Mouse (Mus musculus) kidney, adult 2 months (tissue): Measurements from ENCODE around the gene Aak1. TPM values are rescaled to one million over a fixed set of nuclear protein-coding genes. Genes with fewer than 3 reads are reported as not detected.

ENCODE experiments used
- DNase-seq: peaks from one replicate; pipeline ENCODE4 v3.0.0; 2021
- H3K27ac ChIP-seq: fragments of 200-500 bp; 2 replicates; pipeline ENCODE4 v1.5.1; 2012; ENCODE audit warnings: low read depth, low read length, control low read depth, inconsistent platforms; ENCODE audit not compliant: insufficient read depth
- H3K27me3 ChIP-seq: fragments of 200-500 bp; replicated peaks from 2 replicates; pipeline ENCODE4 v1.6.1; 2012; ENCODE audit warnings: mild to moderate bottlenecking, moderate library complexity, low read length, inconsistent platforms; ENCODE audit not compliant: control insufficient read depth, insufficient read depth
- H3K36me3 ChIP-seq: fragments of 200-500 bp; 2 replicates; pipeline ENCODE4 v1.6.1; 2012; ENCODE audit warnings: mild to moderate bottlenecking, moderate library complexity, low read length, inconsistent platforms; ENCODE audit not compliant: control insufficient read depth, insufficient read depth
- H3K4me1 ChIP-seq: fragments of 200-500 bp; 2 replicates; pipeline ENCODE4 v1.6.1; 2011; ENCODE audit warnings: low read length; ENCODE audit not compliant: control insufficient read depth, insufficient read depth
- H3K4me3 ChIP-seq: fragments of 200-500 bp; 2 replicates; pipeline ENCODE4 v1.5.1; 2011; ENCODE audit warnings: mild to moderate bottlenecking, low read depth, low read length, control low read depth; ENCODE audit not compliant: insufficient read depth
- CTCF ChIP-seq: fragments of 200-500 bp; conservative IDR thresholded peaks from 2 replicates; pipeline ENCODE4 v1.5.1; 2011; ENCODE audit warnings: low read depth, mild to moderate bottlenecking, control low read depth, low read length, moderate library complexity, mixed read lengths; ENCODE audit not compliant: insufficient read depth, insufficient read length
- POLR2A ChIP-seq: fragments of 200-500 bp; IDR thresholded peaks from one replicate; pipeline ENCODE4 v1.6.1; 2011; ENCODE audit warnings: low read depth, low read length, control low read depth
- WGBS: fragments of 180-500 bp; shearing (Covaris S2); methylation state at CpG from one replicate; pipeline ENCODE4 v1.1.7; 2018; 5-methylcytosine and 5-hydroxymethylcytosine counted together
- polyA plus RNA-seq: library from polyadenylated mRNA; depleted of rRNA; stranded (reverse); fragments of >200 nt; gene quantifications from 2 replicates; pipeline ENCODE4 v1.2.3, GENCODE M21; 2012

Gene Aak1
- polyA plus RNA-seq, 1 experiment = 28.9 TPM

GRCm38 (mm10) chr6:86850588-86850987 is 1.3 kb downstream of the Aak1 start:
- Histone ChIP-seq H3K27me3 (no peaks in the 10 kb centered on the region), H3K4me3 (peak overlapping the region; percentile 68), H3K27ac (peak overlapping the region; percentile 57), H3K4me1 (peaks cover 23% of the 10 kb centered on the region), H3K36me3 (no peaks in the 10 kb centered on the region)
- TF ChIP-seq POLR2A (no peak), CTCF (no peak)
- no peak for DNase-seq
- WGBS = 9% methylated on average over 4 of the region's 4 CpGs

- Histone ChIP-seq H3K27ac (peak overlapping the region; percentile 57; the same call in 1 of the 2 replicates), H3K36me3 (no peaks in the 10 kb centered on the region; the same call in 1 of the 2 replicates), H3K4me3 (no peak overlapping the region; the same call in 1 of the 2 replicates), H3K4me1 (peaks cover 23% of the 10 kb centered on the region), H3K27me3 (no peaks in the 10 kb centered on the region)
- peak; percentile 47 for DNase-seq
- TF ChIP-seq POLR2A (no peak), CTCF (no peak)
- 23% methylated on average over 1 of the region's 1 CpGs for WGBS
Observed at GRCm38 (mm10) chr6:86851561-86851960, 2.2 kb downstream of the Aak1 start.

- H3K27me3 ChIP-seq = no peaks in the 10 kb centered on the region
- 71% methylated on average over 3 of the region's 3 CpGs for WGBS
- H3K4me1 ChIP-seq = peaks cover 23% of the 10 kb centered on the region
- TF ChIP-seq CTCF (no peak), POLR2A (no peak)
- no peak overlapping the region for H3K27ac ChIP-seq
- no peaks in the 10 kb centered on the region; the same call in 1 of the 2 replicates for H3K36me3 ChIP-seq
- no peak for DNase-seq
- H3K4me3 ChIP-seq = no peak overlapping the region
Observed at GRCm38 (mm10) chr6:86853928-86854327, 4.6 kb downstream of the Aak1 start.

GRCm38 (mm10) chr6:86854941-86855340 is 5.6 kb downstream of the Aak1 start:
- DNase-seq = no peak
- TF ChIP-seq CTCF = no peak
- TF ChIP-seq POLR2A = no peak
- Histone ChIP-seq H3K4me3 (no peak overlapping the region), H3K27ac (no peak overlapping the region), H3K36me3 (no peaks in the 10 kb centered on the region; the same call in 1 of the 2 replicates), H3K27me3 (no peaks in the 10 kb centered on the region), H3K4me1 (peaks cover 23% of the 10 kb centered on the region)
- WGBS = 85% methylated on average over 4 of the region's 4 CpGs

- no peaks in the 10 kb centered on the region for H3K27me3 ChIP-seq
- TF ChIP-seq CTCF (no peak), POLR2A (no peak)
- H3K36me3 ChIP-seq = no peaks in the 10 kb centered on the region; the same call in 1 of the 2 replicates
- 91% methylated on average over 3 of the region's 3 CpGs for WGBS
- H3K4me3 ChIP-seq = no peak overlapping the region
- no peak for DNase-seq
- H3K4me1 ChIP-seq = peaks cover 10% of the 10 kb centered on the region
- H3K27ac ChIP-seq = no peak overlapping the region
Observed at GRCm38 (mm10) chr6:86858606-86859005, 9.3 kb downstream of the Aak1 start.

GRCm38 (mm10) chr6:86860732-86861463 is 11.6 kb downstream of the Aak1 start:
- H3K4me1 ChIP-seq = no peaks in the 10 kb centered on the region
- H3K27ac ChIP-seq = no peak overlapping the region
- TF ChIP-seq CTCF = no peak
- no peak for TF ChIP-seq POLR2A
- no peaks in the 10 kb centered on the region for H3K27me3 ChIP-seq
- no peaks in the 10 kb centered on the region; the same call in 1 of the 2 replicates for H3K36me3 ChIP-seq
- 65% methylated on average over 9 of the region's 9 CpGs for WGBS
- DNase-seq = no peak
- H3K4me3 ChIP-seq = no peak overlapping the region

GRCm38 (mm10) chr6:86864358-86864757 is 15.0 kb downstream of the Aak1 start:
- H3K27ac ChIP-seq = no peak overlapping the region
- no peak overlapping the region for H3K4me3 ChIP-seq
- WGBS = 95% methylated on average over 3 of the region's 3 CpGs
- TF ChIP-seq CTCF (no peak), POLR2A (no peak)
- DNase-seq = no peak
- no peaks in the 10 kb centered on the region for H3K36me3 ChIP-seq
- peaks cover 14% of the 10 kb centered on the region for H3K4me1 ChIP-seq
- no peaks in the 10 kb centered on the region for H3K27me3 ChIP-seq
